Mouse (Mus musculus): Measurements from ENCODE around the gene Klra3. TPM values are rescaled to one million over a fixed set of nuclear protein-coding genes. Genes with fewer than 3 reads are reported as not detected.
"Not testable (repeated sequence)": the region's sequence is repeated elsewhere in the genome, so short reads cannot be mapped to it uniquely, and the experiment has no call there.

Gene Klra3
- total RNA-seq (2021): not detected in 2 replicates
- long read RNA-seq: 0 reads

- DNase-seq: no peak
Measured at GRCm38 (mm10) chr6:130337411-130337810, at the start of gene Klra3. Gene Klra3, minus strand, starts transcription at chr6:130337574.

GRCm38 (mm10) chr6:130386750-130387149, 49.4 kb upstream of the Klra3 start, which contains the start of gene Klra1:
Gene Klra1, minus strand, starts transcription at chr6:130386874.
- no peak for DNase-seq

- DNase-seq: no peak
Measured at GRCm38 (mm10) chr6:130385803-130386202, 48.4 kb upstream of the Klra3 start.

- DNase-seq: no peak
Measured at GRCm38 (mm10) chr6:130382375-130382774, 45.0 kb upstream of the Klra3 start.

- DNase-seq: not testable (repeated sequence)
Measured at GRCm38 (mm10) chr6:130345381-130345780, 8.0 kb upstream of the Klra3 start.

- DNase-seq: not testable (repeated sequence)
Measured at GRCm38 (mm10) chr6:130341973-130342372, 4.6 kb upstream of the Klra3 start.

GRCm38 (mm10) chr6:130287984-130288649, 49.3 kb downstream of the Klra3 start:
- DNase-seq: no peak

- not testable (repeated sequence) for DNase-seq
Measured at GRCm38 (mm10) chr6:130281828-130282227, 55.5 kb downstream of the Klra3 start, which contains the start of gene Klra10. Gene Klra10, minus strand, starts transcription at chr6:130281928.

Other genes starting within 250 kb of the Klra3 start
- gene Klra8, start 207.7 kb downstream of the Klra3 start, total RNA-seq (2021): not detected in 2 replicates
- not detected in 2 replicates for gene Klra9, start 144.5 kb downstream of the Klra3 start, total RNA-seq (2021)
- not detected in 2 replicates for gene Klra7, start 104.3 kb downstream of the Klra3 start, total RNA-seq (2021)
- not detected in 2 replicates for gene Klra10, start 55.6 kb downstream of the Klra3 start, total RNA-seq (2021)
- gene Klra1, start 49.3 kb upstream of the Klra3 start, total RNA-seq (2021): not detected in 2 replicates